7 mouse cellular contexts compared by ENCODE assay signal in genomic region chr2:128126591-128127051, GRCm38 (mm10). TPM values are rescaled to one million over a fixed set of nuclear protein-coding genes. Genes with fewer than 3 reads are reported as not detected.
DNase-seq lines count a peak whose midpoint lies in the region; ATAC-seq and TF ChIP-seq lines count a peak whose summit lies in the region.

No protein-coding gene starts in this region.

- ATAC-seq in forebrain, embryonic 11.5 days (replicated peaks; ENCODE audit: low FRiP score) = no peak; the same call in 1 of the 2 replicates
- ATAC-seq in intestine, embryonic 16.5 days = no peak; the same call in 1 of the 2 replicates
- peak; percentile 1; the same call in 1 of the 2 replicates for ATAC-seq in megakaryocyte-erythroid progenitor cell, adult 5-6 weeks (replicated peaks; ENCODE audit: low FRiP score, low TSS enrichment, poor library complexity, severe bottlenecking)

- DNase-seq in left cerebral cortex, postnatal 36 days (ENCODE audit: low spot score in 2 of 2) = peak; percentile 22 to 23
- no peak for DNase-seq in left cerebral cortex, postnatal 4 days
- peak; percentile 79 for DNase-seq in forebrain, embryonic 11.5 days (ENCODE audit: low spot score)
- DNase-seq in thymus, postnatal 36 days = peak; percentile 50 to 55

- no peak for TF ChIP-seq CTCF in bone marrow, adult 2 months (IDR thresholded peaks at IDR 0.05; ENCODE audit: control insufficient read depth, insufficient read depth, low read length)

- H3K27me3 ChIP-seq in forebrain, embryonic 11.5 days (ENCODE audit: control insufficient read depth, insufficient read depth, low read length) = peaks cover 21% of the 10 kb centered on the region
- H3K27me3 ChIP-seq in intestine, embryonic 16.5 days (replicated peaks; ENCODE audit: control insufficient read depth, insufficient read depth, low read length) = peaks cover 13% of the 10 kb centered on the region; the same call in 1 of the 2 replicates

- H3K36me3 ChIP-seq in forebrain, embryonic 11.5 days (ENCODE audit: control insufficient read depth, insufficient read depth, low read length) = peaks cover 4% of the 10 kb centered on the region; the same call in 1 of the 2 replicates
- no peaks in the 10 kb centered on the region; the same call in none of the 2 replicates for H3K36me3 ChIP-seq in intestine, embryonic 16.5 days (ENCODE audit: control insufficient read depth, insufficient read depth, low read length)

- H3K27ac ChIP-seq in bone marrow, adult 2 months (ENCODE audit: control insufficient read depth, insufficient read depth, low read depth, low read length, poor library complexity) = peak overlapping the region; percentile 78
- H3K27ac ChIP-seq in forebrain, embryonic 11.5 days (ENCODE audit: low read depth, low read length) = no peak overlapping the region
- peak overlapping the region; percentile 77 for H3K27ac ChIP-seq in intestine, embryonic 16.5 days (ENCODE audit: low read length)

- under 1% methylated on average over 35 of the region's 35 CpGs for WGBS in bone marrow, adult 2 months
- WGBS in forebrain, embryonic 11.5 days = 0% methylated on average over 35 of the region's 35 CpGs
- WGBS in intestine, embryonic 16.5 days = under 1% methylated on average over 35 of the region's 35 CpGs

- no peak for TF ChIP-seq POLR2A in bone marrow, adult 2 months (IDR thresholded peaks at IDR 0.05; ENCODE audit: borderline replicate concordance, control insufficient read depth, low read depth, low read length)

- peak overlapping the region; percentile 65 for H3K9ac ChIP-seq in forebrain, embryonic 11.5 days (ENCODE audit: low read length)
- peak overlapping the region; percentile 80 for H3K9ac ChIP-seq in intestine, embryonic 16.5 days (ENCODE audit: low read depth, low read length)

- intact Hi-C loops in left cerebral cortex, postnatal 36 days (cut with DNase I) = loop anchor here (10.0 kb wide), 1 partner anchor 188 kb away; no protein-coding TSS in a partner anchor
- intact Hi-C loops in left cerebral cortex, postnatal 4 days (cut with DNase I) = no loop called here

- H3K9me3 ChIP-seq in forebrain, embryonic 11.5 days (ENCODE audit: control insufficient read depth, low read length) = no peaks in the 10 kb centered on the region
- H3K9me3 ChIP-seq in intestine, embryonic 16.5 days (ENCODE audit: control insufficient read depth, low read length) = no peaks in the 10 kb centered on the region

- H3K4me3 ChIP-seq in bone marrow, adult 2 months (replicated peaks; ENCODE audit: control insufficient read depth, low read depth, low read length) = peak overlapping the region; percentile 95
- peak overlapping the region; percentile 66 for H3K4me3 ChIP-seq in forebrain, embryonic 11.5 days (ENCODE audit: low read depth, low read length)
- peak overlapping the region; percentile 80 for H3K4me3 ChIP-seq in intestine, embryonic 16.5 days (ENCODE audit: low read length)

- peaks cover 2% of the 10 kb centered on the region for H3K4me1 ChIP-seq in bone marrow, adult 2 months (ENCODE audit: control insufficient read depth, insufficient read depth, low read length)
- peaks cover 26% of the 10 kb centered on the region for H3K4me1 ChIP-seq in forebrain, embryonic 11.5 days (replicated peaks; ENCODE audit: control insufficient read depth, insufficient read depth, low read length)
- H3K4me1 ChIP-seq in intestine, embryonic 16.5 days (ENCODE audit: control insufficient read depth, insufficient read depth, low read length) = peaks cover 31% of the 10 kb centered on the region

- peak overlapping the region; percentile 99 for H3K4me2 ChIP-seq in forebrain, embryonic 11.5 days (ENCODE audit: low read depth, low read length, severe bottlenecking)
- peak overlapping the region; percentile 99 for H3K4me2 ChIP-seq in intestine, embryonic 16.5 days (ENCODE audit: low read depth, low read length)

RNA-seq across cellular contexts. Expression of gene Bcl2l11, which starts 0.8 kb away (rescaled TPM):
- 1 to 10 TPM; 6.2 to 7.1 TPM for total RNA-seq in left cerebral cortex, postnatal 36 days (2021)
- 1 to 10 TPM; 7.1 to 8.9 TPM for total RNA-seq in left cerebral cortex, postnatal 4 days (2021)
- polyA plus RNA-seq in bone marrow, adult 2 months (2011; ENCODE audit: insufficient read depth, insufficient read length, low replicate concordance, missing spikeins) = 7.6 and 10.2 TPM in 2 replicates
- 16.8 and 17.7 TPM in 2 replicates for polyA plus RNA-seq in forebrain, embryonic 11.5 days (2014; fragmentation: Nextera tagmentation; extraction: Ambion mirVana)
- 10.0 and 10.6 TPM in 2 replicates for polyA plus RNA-seq in intestine, embryonic 16.5 days (2015; fragmentation: Nextera tagmentation; extraction: Ambion mirVana)
- 22.5 and 31.0 TPM in 2 replicates for total RNA-seq in megakaryocyte-erythroid progenitor cell, adult 5-6 weeks (2014; fragmentation: Nextera tagmentation)
- 11.9 and 21.6 TPM in 2 replicates for total RNA-seq in megakaryocyte-erythroid progenitor cell, adult 5-6 weeks (2017)
